Mouse (Mus musculus) cerebellum, adult 2 months (tissue): ENCODE results near the gene Rpl34.

ENCODE experiments used
- CTCF ChIP-seq: fragments of 200-500 bp; IDR thresholded peaks from 2 replicates; pipeline ENCODE4 v1.5.1; 2011; ENCODE audit warnings: low read depth, mild to moderate bottlenecking, control low read depth, low read length, moderate library complexity, borderline replicate concordance; ENCODE audit not compliant: insufficient read depth
- POLR2A ChIP-seq: fragments of 200-500 bp; IDR thresholded peaks from 2 replicates; pipeline ENCODE4 v1.6.1; 2011; ENCODE audit warnings: low read length, control low read depth, borderline replicate concordance; ENCODE audit not compliant: insufficient read depth

DNA sequence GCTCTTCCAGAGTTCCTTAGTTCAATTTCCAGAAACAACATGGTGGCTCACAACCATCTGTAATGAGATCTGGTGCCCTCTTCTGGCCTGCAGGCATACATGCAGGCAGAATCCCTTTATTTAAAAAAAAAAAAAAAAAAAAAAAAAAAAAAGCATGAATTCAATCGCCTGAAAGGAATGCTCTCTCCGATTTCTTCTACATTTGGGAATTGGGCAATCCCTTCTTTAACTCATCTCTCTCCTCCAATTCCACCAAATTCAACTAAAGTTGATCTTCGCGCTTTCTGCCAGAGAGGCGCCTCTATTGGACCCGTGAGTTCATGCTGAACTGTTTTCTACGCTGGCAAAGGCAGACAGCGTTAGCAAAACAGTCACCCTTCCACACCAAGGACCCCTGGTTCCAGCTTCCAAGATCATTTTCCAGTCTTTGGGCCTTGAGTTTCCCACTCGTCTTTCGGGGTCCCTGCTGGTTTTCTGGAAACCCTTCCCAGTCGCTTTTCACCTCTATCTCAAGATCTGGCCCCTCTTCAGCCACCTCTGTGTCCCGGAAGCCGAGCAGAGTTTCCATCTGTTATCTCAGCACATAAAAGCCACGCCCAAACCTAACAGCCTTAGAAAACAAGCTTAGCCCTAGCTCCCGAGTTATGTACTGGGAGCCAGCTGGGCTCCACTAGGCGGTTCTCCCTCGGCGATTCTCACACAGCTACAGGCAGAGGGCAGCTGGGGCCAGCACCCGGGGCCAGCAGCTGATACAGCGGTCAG lies 39.2 kb downstream of the Rpl34 start:
- TF ChIP-seq POLR2A (no peak), CTCF (peak; percentile 32; the same call in 1 of the 2 replicates)
